Mouse (Mus musculus): ENCODE results near the gene Fen1.

DNA sequence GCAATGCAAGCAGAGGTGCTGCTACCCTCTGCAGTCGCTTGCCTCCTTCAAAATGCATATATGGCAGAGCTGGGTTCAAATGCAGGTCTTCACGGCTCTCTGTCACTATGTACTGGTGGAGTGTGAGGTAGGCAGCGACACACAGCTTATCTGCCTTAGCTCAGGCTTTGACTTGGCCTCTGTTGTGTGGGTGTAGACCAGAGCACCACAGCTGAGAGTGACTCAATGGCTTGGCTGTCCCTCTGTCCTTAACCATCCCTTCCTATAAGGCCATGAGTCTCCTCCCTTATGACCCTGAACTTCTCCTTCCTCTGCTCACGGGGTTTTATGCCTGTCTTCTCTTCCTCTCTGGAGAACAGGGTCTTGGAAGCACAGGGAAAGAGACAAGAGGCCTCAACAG, 6.9 kb upstream of the Fen1 start:
- TF ChIP-seq GATA1 (IDR thresholded peaks at IDR 0.05; ENCODE audit: borderline replicate concordance, low read length) = no peak
- TF ChIP-seq FLI1 (IDR thresholded peaks at IDR 0.05; ENCODE audit: low read length) = no peak
